Mouse (Mus musculus) brain, embryonic 18.5 days (tissue): ENCODE data around the gene Atxn7l1.
A peak's percentile ranks its signal among the peaks of the same experiment; 100 is the strongest.

ENCODE experiments used
- DNase-seq: peaks from one replicate; pipeline ENCODE4 v3.0.0-alpha.2; 2012; ENCODE audit warnings: low read depth, low spot score

Gene Atxn7l1

DNA sequence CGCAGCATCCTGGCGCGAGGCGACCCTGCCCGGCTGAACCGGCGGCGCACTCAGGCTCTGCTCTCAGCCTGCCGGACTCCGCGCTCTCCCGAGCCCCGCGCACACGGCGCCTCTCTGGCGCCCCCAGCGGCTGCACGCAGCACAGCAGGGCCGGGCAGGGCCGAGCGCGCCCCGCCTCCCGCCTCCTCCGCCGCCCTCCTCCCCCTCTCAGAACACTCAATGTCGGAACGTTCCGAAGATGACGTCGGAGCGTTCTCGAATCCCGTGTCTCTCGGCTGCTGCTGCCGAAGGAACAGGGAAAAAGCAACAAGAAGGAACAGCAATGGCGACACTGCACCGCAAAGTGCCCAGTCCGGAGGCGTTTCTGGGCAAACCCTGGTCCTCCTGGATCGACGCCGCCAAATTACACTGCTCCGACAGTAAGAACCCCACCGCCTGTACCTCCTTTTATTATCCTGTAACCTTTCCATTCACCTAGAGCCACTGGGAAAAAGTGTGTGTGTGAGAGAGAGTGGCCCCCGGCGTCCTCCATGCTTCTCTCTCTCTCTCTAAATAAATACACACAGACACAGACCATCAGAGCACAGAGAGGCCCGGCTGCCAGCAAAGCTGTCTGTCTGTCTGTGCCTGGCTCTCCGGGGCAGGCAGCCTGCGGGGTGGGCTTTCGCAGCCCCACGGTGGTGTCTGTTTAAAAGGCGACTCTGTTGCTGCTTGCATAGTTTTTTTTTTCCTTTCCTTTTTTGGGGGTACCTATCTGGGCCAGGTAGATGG lies at the start of gene Atxn7l1:
TSS of gene Atxn7l1 (plus strand) at position 197 of the 771 bp plus-strand sequence.
- peak; percentile 92 for DNase-seq

DNA sequence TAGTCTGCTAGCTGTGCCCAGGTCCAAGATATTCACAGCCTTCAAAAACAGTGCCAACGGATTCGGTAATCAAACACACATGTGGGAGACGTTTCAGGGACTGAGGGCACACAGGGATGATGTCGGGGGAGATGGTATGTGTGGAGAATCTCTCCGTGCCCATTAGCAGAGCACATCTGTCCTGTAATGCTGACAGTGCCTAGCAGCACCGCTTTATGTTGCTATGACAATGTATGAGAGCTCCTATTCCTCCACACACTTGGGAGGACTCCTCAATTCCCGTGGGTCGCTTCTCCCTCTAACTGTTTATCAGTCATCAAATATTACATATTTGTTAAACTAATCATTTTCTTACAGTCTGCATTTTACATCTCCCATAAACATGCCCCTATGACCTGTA lies 45.9 kb upstream of the Atxn7l1 start:
- no peak for DNase-seq

DNA sequence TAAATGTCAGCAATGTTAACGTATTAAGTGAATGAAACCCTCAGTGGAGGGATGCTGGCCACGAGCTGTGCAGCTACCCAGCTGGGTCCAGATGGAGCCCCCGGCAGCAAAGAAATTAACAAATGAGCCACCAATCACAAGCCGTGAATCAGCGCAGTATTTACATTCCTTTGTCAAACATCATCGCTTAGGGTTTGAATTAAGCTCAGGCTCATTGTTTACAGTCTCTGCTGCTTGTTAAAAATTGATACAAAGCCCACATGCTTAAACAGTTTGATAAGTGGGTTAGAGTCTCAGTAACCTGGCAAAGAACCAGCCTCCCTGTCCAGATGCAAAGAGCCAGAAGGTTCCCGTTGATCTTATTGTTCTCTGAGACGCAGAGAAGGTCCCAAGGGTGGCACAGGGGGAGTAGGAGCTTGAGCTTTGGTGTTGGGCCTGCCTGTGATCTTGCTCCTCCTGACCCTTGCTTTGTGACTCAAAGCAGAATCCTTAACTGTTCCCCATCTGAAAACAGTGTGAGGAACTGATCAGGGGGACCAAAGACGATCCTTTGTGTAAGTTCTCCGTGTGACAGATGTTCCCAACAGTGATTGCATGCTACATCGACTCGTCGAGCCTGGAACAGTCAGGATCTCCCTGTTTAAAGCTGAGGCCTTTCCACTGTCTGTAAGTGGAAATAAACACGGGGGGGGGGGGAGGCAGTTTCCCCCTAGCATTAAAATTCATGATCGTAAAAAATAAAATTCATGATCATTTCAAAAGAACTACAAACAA lies 45.0 kb upstream of the Atxn7l1 start:
- DNase-seq = no peak

DNA sequence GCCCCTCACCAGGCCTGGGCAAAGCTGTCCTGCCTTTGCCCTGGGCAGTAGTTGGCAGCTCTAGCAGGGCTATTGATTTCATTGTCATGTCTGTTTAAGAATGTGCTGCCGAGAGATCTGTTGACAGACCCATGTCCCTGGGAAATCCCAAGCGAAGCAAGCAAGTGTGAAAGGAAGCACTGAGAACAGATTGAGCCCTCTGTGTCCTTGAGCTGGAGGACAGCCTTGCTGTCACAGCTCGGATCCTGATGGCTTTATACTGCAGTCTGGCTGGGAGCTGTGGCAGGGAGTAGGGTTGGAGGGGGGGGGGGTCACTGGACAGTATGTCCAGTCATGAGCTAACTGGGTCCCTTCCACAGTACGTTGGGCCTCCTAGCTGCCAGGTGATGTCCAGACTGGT lies 41.8 kb upstream of the Atxn7l1 start:
- no peak for DNase-seq

DNA sequence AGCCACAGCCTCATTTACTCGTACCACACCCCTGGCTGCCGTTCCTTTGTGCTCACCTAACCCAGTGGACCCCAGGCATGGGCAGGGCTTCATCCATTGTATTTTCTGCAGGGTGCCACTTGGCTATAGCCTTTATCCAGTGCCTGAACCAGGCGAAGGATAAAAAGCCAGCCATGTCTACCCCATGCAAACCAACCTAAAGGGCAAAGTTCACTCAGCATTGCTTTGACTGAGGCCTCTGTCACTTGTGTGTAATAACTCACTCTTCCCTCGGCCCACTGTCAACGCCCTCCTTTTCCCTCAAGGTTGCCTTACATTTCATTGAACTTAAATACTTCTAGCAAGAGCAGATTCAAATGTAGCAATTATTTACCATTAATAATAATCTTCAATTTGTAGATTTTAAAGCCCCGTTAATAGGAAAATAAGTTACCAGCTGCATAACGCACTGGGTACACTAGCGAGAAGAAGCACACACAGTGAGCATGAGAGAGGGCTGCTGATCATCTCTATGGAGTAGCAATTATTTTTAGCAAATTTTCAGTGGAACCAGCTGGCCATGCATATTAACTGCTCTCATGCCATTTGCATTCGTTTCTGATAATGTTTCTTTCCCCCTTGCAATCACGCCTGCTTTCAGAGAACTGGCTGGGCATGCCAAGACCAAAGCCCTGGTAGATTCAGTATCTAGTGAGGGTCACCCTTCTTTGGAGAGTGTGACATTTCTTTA lies 40.9 kb upstream of the Atxn7l1 start:
- DNase-seq = no peak

DNA sequence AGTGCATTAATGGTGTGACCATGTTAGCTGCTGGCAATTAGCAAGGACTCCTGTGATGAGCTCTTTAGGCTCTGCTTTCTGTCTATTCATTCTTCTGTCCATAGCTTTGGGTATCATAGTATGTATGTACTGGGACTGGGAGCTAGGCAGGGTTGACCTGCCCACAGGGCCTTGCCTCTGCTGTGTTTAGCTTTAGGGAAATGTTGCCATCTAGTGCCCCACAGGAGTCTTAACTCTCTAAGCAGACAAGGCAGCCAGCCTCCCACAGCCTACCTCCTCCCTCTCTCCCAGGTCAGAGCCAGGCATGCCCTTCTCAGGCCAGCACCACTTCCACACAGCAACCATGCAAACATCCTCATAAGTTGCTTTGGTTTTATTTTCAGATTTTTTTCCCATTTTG lies 38.0 kb upstream of the Atxn7l1 start:
- no peak for DNase-seq

DNA sequence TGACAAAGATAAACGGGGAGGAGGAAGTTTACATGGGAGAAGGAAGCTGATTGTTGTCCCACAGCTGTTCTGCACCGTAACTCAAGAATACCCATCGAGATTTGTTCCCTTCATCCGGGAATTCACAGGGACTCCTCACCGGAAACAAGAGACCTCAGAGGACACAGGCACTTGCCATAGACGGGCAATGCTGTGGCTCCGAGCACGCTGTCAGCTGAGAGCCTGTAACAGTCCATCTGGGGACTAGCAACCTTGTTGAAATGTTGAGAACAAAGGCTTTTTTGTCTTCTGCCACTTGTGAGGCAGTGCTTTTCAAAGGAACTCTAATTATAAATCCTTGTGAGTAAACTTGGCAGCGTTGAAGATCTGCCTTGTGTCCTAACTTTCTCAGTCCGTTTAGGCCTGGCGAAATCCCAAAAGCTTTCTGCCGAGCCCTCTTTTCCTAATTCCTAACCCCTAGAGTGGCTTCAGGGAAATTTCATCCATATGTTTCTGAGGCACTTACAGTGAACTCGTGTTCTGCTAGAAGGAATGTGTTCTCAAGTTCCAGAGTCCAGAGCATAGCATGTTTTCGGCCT lies 36.5 kb upstream of the Atxn7l1 start:
- no peak for DNase-seq

DNA sequence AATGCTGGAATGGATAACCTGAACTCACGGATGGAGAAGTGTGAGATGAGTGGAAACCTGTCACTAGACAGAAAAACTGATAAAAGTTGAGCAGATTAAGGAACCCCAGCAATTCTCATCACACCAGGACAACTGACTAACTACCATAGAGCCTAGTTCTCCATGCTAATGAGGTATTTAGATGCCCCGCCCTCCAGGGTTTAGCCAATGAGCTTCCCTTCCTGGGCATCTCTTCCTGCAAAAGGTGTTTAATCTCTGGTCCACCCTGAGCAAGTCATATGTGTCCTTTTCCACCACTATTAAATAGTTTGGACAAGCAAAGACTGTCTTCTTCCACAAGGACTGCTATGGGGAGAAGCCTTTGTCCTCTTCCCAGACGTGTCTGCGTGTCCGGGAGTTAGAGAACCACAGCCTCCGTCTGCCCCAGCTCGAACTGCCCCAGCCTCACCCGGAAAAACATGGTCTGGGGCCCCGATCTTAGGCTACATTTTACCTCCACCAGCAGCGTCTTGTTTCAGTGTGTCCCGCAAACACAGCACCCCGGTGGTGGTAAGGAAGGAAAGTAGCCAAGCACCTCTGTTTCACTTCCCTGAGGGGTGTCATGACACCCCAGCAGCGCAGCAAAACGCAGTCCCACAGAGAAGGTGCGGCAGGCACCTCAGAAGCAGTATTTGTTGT lies 28.7 kb upstream of the Atxn7l1 start:
- no peak for DNase-seq

DNA sequence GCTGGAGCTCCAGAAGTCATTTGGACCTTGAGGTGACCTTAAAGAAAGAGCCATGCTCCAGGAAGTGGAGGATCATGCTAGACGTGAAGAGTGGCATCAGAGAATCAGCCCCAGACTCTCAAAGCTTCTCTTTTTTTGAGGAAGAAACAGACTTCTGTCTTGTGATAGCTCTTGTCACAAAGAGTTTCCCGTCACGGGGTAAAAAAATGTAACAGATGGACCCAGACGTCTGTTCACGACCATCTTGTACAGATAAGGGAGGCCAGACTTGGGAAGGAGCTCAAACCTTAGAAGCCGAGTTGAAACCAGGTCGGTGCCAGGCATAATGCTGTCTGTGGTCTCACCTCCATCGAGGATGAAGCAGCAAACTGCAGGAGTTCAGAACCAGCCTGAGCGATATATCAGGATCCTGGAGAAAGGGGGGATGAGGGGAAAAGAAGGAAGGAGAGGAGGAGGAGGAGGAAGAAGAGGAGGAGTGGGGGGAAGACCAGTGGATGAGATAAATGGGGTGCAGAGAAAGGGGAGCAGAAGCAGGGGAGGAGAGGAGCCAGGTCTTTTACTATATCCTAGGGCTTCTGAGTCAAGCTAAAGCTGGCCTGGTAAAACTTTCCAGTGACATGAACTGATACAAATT lies 21.8 kb upstream of the Atxn7l1 start:
- DNase-seq = no peak

DNA sequence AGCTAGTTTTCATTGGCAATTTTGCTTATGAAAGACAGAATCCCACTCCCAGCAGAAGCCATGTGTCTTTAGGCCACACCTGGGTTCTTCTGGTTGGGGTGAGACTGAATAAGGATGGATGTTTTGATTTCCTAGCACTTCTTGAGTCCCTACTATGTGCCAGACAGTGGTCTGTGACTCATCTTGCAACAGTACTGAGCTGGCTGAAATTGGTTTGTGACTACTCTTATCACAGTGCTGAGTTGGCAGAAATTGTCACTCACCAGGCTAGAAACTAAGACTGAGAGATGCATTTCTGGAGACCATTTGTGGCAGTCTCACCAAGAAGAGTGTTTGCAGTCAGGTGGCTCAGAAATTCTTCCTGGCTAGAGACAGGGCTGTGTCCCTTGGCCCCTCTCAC lies 21.2 kb upstream of the Atxn7l1 start:
- no peak for DNase-seq

DNA sequence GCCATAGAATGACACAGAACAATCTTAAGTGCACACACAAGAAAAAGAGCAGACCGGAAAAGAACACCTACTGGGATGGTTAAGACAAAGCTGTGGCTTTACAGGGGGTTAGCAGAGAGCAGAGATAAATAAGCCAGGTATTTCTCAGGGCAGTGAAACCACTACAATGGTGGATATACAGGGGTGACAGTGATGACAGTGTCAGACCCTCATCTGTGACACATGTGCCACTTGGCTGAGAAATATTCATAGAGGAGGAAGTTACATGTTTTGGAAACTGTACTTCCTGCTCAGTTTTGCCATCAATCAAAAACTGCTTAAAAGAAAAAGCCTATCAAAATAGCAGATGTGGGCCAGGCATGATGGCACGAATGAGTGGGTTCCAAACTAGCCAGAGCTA lies 19.4 kb upstream of the Atxn7l1 start:
- DNase-seq = no peak

DNA sequence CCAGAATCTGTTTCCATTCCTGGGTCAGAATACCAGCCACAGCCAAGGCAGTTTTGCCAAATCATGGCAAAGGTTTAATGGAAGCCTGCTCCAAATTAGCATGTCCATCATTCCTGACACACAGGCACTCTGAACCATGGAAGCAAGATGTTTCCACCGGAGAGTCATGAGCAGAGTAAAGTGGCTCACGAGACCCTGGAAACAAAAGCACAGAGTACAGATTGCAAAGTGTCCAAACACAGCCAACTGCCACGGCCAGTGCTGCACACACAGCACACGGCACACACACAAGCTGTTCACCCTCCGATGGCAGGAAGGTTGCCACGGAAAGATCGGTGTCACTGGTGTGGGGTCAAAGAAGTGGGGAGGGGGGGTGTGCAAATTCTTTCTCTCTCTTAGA lies 18.8 kb upstream of the Atxn7l1 start:
- DNase-seq = no peak

DNA sequence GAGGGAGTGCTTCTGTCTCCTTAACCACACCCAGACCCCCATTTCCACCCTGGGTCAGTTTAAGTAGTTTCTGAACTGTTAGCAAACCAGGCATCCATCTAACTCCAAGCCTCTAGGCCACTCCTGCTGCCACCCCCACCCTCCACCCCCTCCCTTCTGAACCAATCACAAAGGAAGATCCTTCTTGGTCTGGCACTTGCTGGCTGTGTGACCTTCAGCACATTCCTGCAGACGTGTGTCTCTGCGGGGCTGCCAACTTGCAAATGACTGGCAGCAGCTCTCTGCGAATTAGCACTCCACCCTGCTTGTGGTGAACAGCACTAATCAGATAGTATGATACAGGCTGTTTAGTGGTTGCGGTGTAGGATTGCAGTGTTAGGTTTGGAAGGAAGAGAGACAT lies 18.1 kb upstream of the Atxn7l1 start:
- no peak for DNase-seq

DNA sequence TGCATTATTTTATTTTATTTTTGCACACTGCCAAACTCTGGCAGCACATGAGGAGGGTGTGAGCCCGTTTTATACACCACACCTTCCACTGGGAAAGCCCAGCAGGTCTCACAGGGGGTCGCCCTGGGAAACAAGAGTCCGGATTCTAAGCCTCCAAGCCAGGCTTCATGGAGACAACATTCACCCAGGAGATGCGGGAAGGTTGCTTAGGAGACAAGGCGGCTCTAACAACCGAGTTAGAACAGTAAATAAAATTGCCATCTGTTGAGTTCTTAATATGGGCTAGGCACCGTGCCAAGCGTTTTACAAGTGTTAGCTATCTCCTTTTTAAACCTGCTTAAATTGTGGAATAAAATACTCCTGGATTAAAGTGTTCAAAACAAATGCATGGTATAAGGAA lies 17.1 kb upstream of the Atxn7l1 start:
- peak; percentile 56 for DNase-seq

DNA sequence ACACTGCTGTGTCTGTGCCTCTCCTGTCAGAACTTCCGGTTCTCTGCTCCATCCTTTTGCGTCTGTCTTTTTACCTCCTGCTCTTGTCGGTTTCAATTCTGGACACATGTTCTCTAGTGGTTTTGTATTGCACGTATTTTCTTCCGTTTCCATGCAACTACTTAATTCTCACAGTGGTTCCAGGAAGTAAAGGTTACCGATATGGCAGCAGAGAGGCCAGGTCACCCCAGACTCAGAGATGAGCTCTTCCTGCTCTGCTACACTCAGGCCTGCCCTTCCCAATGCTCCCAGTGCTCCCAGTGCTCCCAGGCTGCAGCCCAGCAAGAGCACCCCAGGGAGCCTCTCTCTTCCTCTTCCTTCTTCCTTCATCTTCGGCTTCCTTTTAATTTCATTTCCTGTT lies 15.7 kb upstream of the Atxn7l1 start:
- no peak for DNase-seq

DNA sequence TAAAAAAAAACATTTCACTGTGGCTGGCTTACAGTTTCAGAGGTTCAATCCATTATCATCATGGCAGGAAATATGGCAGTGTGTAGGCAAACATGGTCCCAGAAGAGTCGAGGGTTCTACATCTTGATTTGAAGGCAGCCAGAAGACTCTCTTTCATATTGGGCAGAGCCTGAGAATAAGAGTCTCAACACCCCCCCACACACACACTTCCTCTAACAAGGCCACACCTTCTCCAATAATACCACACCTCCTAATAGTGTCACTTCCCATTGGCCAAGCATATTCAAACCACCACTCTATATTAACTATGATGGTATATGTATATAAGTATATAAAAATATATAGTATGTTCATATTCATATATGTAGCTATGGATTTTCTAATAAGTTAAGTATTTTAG lies 9.6 kb upstream of the Atxn7l1 start:
- no peak for DNase-seq

DNA sequence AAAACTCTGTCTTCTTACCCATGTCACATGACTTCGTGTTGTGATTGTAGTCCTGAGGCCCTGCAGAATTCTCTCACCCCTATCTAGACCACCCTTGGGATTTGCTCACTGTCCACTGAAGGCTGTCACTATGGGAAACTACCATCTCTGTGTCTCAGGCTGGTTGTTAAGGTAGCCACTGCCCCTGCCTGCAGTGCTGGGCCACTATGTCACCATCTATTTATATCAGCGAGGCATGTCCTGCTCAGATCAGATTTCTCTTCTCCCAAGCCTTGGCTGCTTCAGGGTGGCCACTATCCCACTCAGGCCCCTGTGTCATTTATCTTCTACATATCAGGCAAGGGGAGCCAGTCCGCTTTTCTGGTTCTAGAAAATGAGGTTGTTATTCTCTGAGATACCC lies 8.4 kb upstream of the Atxn7l1 start:
- DNase-seq = no peak

DNA sequence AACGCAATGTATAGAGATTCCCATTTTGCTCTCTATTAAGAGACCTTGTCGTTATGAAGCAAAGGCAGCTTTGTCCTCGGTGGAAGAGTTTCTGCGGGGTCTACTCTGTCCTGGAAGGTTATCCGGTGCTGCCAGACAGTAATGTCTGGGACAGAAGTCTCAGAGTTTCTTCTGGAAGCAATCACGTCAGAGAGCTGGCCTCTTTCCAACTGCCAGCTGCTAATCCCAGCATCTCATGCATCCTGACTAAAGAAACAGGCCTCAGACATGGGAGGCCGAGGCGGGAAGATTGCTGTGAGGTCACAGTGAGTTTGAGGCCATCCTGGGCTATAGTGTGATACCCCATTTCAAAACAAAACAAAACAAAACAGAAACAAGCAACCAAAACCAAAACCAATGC lies 3.0 kb upstream of the Atxn7l1 start:
- no peak for DNase-seq

DNA sequence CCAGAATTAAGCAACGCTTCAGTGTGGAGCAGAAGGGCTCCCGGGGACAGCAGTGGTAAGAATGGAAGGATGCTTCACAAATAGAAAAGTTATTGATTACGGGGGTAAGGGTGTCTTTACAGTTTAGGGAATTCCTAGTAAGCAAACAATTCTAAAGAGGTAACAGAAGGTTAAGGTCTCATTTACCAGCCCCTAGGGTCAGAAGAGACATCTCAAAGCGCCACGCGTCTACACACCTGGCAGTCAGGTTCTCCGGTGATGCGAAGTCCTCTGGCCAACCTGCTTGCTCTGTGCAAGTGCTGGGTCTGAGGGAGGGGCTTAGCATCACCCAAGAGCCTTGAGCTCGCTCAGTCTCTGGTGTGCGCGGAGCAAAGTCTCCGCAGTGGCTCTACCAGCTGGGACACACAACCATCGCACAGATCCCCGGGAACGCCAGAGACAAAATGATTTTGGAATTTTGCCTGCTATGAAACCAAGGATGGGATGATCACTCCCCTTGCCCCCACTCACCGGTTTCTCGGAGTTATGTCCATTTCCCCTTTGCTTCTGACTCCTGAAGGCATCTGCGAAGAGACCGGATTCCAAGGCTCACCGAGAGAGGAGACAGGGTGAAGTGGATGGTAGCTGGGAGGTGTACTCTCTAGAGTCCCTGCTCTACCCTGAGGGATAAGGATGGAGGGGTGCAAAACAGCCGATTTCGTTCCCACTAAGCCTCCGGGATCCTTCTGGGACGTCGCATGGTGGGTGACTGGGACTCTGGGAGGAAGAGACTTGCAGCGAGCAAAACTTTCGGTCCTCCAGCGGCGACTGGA lies 665 bp upstream of the Atxn7l1 start:
- DNase-seq = no peak

DNA sequence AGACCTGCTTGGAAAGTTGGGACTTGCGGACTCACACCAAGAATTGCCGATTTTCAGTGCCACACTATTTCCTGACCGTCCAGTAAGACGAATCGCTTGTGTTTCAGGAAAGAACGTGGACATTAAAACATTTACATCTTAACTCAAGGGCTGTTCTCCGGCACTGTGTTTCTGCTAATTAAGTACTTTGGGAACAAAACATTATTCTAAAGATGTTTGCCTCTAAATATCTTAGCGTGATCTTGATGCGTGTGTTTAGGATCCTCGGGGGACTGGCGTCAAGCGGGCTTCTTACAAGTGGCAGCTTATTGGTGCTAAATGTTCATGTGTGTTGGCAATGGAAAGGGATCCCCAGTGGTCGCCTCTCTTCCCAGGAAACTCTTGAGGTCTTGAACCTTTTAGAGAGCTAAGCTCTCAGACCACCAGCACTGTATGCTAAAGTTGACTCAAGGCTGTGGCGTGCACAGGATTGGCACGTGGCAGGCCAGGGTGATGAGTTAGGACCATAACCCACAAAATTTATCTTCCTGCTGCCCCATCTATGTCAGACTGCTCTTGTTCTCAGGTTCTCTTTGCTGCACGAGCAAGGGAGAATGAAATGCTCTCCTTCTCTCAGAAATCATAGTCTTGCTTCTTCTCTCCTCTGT lies 2.2 kb downstream of the Atxn7l1 start:
- DNase-seq = no peak
